ENCODE assay signal across 25 mouse cellular contexts in the genomic region with DNA sequence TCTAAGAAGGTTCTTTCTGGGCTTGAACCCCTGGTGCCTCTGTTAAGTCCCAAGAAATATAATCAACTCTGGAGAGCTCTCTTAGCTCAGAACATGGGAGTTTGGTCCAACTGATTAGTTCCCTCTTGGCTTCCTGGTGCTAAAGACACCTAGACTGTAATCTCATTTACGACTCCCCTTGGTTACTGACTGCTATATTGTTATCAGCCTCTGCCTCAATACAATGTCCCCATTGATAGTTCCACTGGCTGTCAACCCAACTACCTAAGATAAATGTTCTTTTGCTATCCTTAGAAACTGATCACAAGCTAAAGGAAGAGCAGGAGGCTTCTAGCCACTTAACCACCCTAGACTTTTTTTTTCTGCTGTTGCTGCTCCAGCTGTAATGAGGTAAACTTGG. TPM values are rescaled to one million over a fixed set of nuclear protein-coding genes. Genes with fewer than 3 reads are reported as not detected.
DNase-seq lines count a peak whose midpoint lies in the region; ATAC-seq and TF ChIP-seq lines count a peak whose summit lies in the region.
"Had no signal": no experiment of that assay in that cellular context is flagged by ENCODE, and none has a peak within 500 bp of the region (broad histone marks: within the 10 kb centered on the region; RNA-seq: fewer than 3 reads in every experiment).

No protein-coding gene starts in this region.

- WGBS in liver, embryonic 12.5 days (ENCODE audit: insufficient replicate concordance), result 32% methylated on average over 1 of the region's 1 CpGs
- 44% methylated on average over 1 of the region's 1 CpGs for WGBS in liver, postnatal 0 days (ENCODE audit: insufficient replicate concordance)
- 33% methylated on average over 1 of the region's 1 CpGs for WGBS in liver, embryonic 14.5 days (ENCODE audit: insufficient replicate concordance)
- 38% methylated on average over 1 of the region's 1 CpGs for WGBS in hindbrain, embryonic 13.5 days

- H3K4me2 ChIP-seq in liver, embryonic 12.5 days, result no peak overlapping the region
- H3K4me2 ChIP-seq in liver, postnatal 0 days (ENCODE audit: low read depth, low read length), result no peak overlapping the region
- no peak overlapping the region for H3K4me2 ChIP-seq in liver, embryonic 14.5 days (ENCODE audit: low read depth)
- H3K4me2 ChIP-seq in hindbrain, embryonic 13.5 days, result no peak overlapping the region
- H3K4me2 ChIP-seq: forebrain, embryonic 13.5 days; heart, embryonic 11.5 days; hindbrain, embryonic 12.5 days had no signal

- H3K4me3 ChIP-seq in liver, embryonic 12.5 days, result no peak overlapping the region
- H3K4me3 ChIP-seq in liver, postnatal 0 days (ENCODE audit: low read depth, low read length), result no peak overlapping the region
- no peak overlapping the region for H3K4me3 ChIP-seq in liver, embryonic 14.5 days (ENCODE audit: insufficient read depth in 1 of 2, low read depth in 2 of 2, low read length in 2 of 2)
- H3K4me3 ChIP-seq in hindbrain, embryonic 13.5 days, result no peak overlapping the region
- H3K4me3 ChIP-seq: forebrain, embryonic 10.5 days; forebrain, embryonic 13.5 days; hindbrain, embryonic 12.5 days had no signal

- H3K36me3 ChIP-seq in liver, embryonic 12.5 days, result no peaks in the 10 kb centered on the region
- H3K36me3 ChIP-seq in liver, postnatal 0 days (replicated peaks; ENCODE audit: insufficient read depth, low read length), result no peaks in the 10 kb centered on the region
- no peaks in the 10 kb centered on the region for H3K36me3 ChIP-seq in liver, embryonic 14.5 days (replicated peaks; ENCODE audit: control insufficient read depth, insufficient read depth, low read depth)
- no peaks in the 10 kb centered on the region for H3K36me3 ChIP-seq in hindbrain, embryonic 13.5 days
- H3K36me3 ChIP-seq: forebrain, embryonic 10.5 days; hindbrain, embryonic 12.5 days had no signal

- H3K9ac ChIP-seq in liver, embryonic 12.5 days, result no peak overlapping the region
- H3K9ac ChIP-seq in liver, postnatal 0 days (replicated peaks), result no peak overlapping the region
- H3K9ac ChIP-seq in liver, embryonic 14.5 days (replicated peaks), result no peak overlapping the region
- H3K9ac ChIP-seq in hindbrain, embryonic 13.5 days, result no peak overlapping the region
- H3K9ac ChIP-seq: forebrain, embryonic 13.5 days; hindbrain, embryonic 12.5 days had no signal

- no peaks in the 10 kb centered on the region for H3K9me3 ChIP-seq in liver, embryonic 12.5 days (replicated peaks)
- no peaks in the 10 kb centered on the region for H3K9me3 ChIP-seq in liver, postnatal 0 days (ENCODE audit: low read length)
- no peaks in the 10 kb centered on the region for H3K9me3 ChIP-seq in liver, embryonic 14.5 days (ENCODE audit: control insufficient read depth, low read length)
- no peaks in the 10 kb centered on the region for H3K9me3 ChIP-seq in hindbrain, embryonic 13.5 days
- H3K9me3 ChIP-seq: forebrain, embryonic 10.5 days; forebrain, embryonic 13.5 days; hindbrain, embryonic 12.5 days had no signal

- H3K27me3 ChIP-seq in liver, embryonic 12.5 days (replicated peaks), result peaks cover 6% of the 10 kb centered on the region; the same call in 1 of the 2 replicates
- H3K27me3 ChIP-seq in liver, postnatal 0 days (ENCODE audit: insufficient read depth, low read length), result no peaks in the 10 kb centered on the region
- no peaks in the 10 kb centered on the region for H3K27me3 ChIP-seq in liver, embryonic 14.5 days (ENCODE audit: control insufficient read depth, insufficient read depth, low read length)
- peaks cover 10% of the 10 kb centered on the region; the same call in 1 of the 2 replicates for H3K27me3 ChIP-seq in hindbrain, embryonic 13.5 days

- no peak for DNase-seq in liver, postnatal 0 days
- no peak for DNase-seq in liver, embryonic 14.5 days (ENCODE audit: low read depth in 3 of 3, low spot score in 3 of 3)
- DNase-seq in layer of hippocampus, adult 9-11 months, result no peak
- DNase-seq: adrenal gland, adult 8-10 months; adrenal gland, postnatal 25 days; cerebellum, adult 11-12 months; cerebellum, adult 8-10 months; cerebellum, postnatal 10 days; gastrocnemius, postnatal 10 days; heart, adult 11 months had no signal

- peak; percentile 79 for ATAC-seq in liver, embryonic 12.5 days
- no peak for ATAC-seq in liver, postnatal 0 days
- peak; percentile 78 for ATAC-seq in liver, embryonic 14.5 days (ENCODE audit: insufficient read depth)
- ATAC-seq in megakaryocyte progenitor cell, adult 5-6 weeks (replicated peaks; ENCODE audit: poor library complexity), result peak; percentile 48
- ATAC-seq in hindbrain, embryonic 13.5 days (ENCODE audit: low FRiP score), result no peak
- ATAC-seq: activated CD4-positive, CD25-positive, alpha-beta regulatory T cell, adult 4 months; CD4-positive, CD25-positive, alpha-beta regulatory T cell, adult 4 months; forebrain, embryonic 13.5 days; forebrain, embryonic 16.5 days; hindbrain, embryonic 16.5 days had no signal

- no peak overlapping the region for H3K27ac ChIP-seq in liver, embryonic 12.5 days
- no peak overlapping the region for H3K27ac ChIP-seq in liver, postnatal 0 days (ENCODE audit: low read depth)
- no peak overlapping the region for H3K27ac ChIP-seq in liver, embryonic 14.5 days
- H3K27ac ChIP-seq in hindbrain, embryonic 13.5 days, result no peak overlapping the region
- H3K27ac ChIP-seq: forebrain, embryonic 10.5 days; forebrain, embryonic 13.5 days; hindbrain, embryonic 12.5 days had no signal

- TF ChIP-seq CTCF in liver, postnatal 0 days (IDR thresholded peaks at IDR 0.05; ENCODE audit: low read depth), result no peak
- no peak for TF ChIP-seq CTCF in liver, embryonic 14.5 days (IDR thresholded peaks at IDR 0.05; ENCODE audit: low read depth)

- TF ChIP-seq EP300 in liver, postnatal 0 days (IDR thresholded peaks at IDR 0.05; ENCODE audit: low read depth), result no peak; the same call in 1 of the 2 replicates
- peak; percentile 54 for TF ChIP-seq EP300 in liver, embryonic 14.5 days (IDR thresholded peaks at IDR 0.05; ENCODE audit: low read depth)

- H3K4me1 ChIP-seq in liver, embryonic 12.5 days, result peaks cover 7% of the 10 kb centered on the region; the same call in 1 of the 2 replicates
- H3K4me1 ChIP-seq in liver, postnatal 0 days (ENCODE audit: insufficient read depth), result no peaks in the 10 kb centered on the region
- H3K4me1 ChIP-seq in liver, embryonic 14.5 days (replicated peaks; ENCODE audit: control insufficient read depth in 2 of 2, insufficient read depth in 2 of 2, low read length in 1 of 2), result no peaks in the 10 kb centered on the region
- H3K4me1 ChIP-seq in hindbrain, embryonic 13.5 days (replicated peaks), result no peaks in the 10 kb centered on the region
- H3K4me1 ChIP-seq: forebrain, embryonic 10.5 days; forebrain, embryonic 13.5 days; hindbrain, embryonic 12.5 days had no signal

RNA-seq across cellular contexts. Expression of a gene that starts 14.8 kb away (rescaled TPM):
- polyA plus RNA-seq in liver, embryonic 12.5 days (2016; fragmentation: Nextera tagmentation; extraction: Ambion mirVana), result 1.1 and 1.2 TPM in 2 replicates
- polyA plus RNA-seq in liver, postnatal 0 days (2015; fragmentation: Nextera tagmentation; extraction: Ambion mirVana), result 0.07 and 0.08 TPM in 2 replicates
- polyA plus RNA-seq in liver, embryonic 14.5 days (2012; rRNA removed), result 0.40 and 0.43 TPM in 2 replicates
- 0.78 and 1.0 TPM in 2 replicates for polyA plus RNA-seq in liver, embryonic 14.5 days (2014; fragmentation: Nextera tagmentation; extraction: Ambion mirVana)
- 0.39 TPM in 1 of 2 replicates, not detected in the other for total RNA-seq in megakaryocyte progenitor cell, adult 5-6 weeks (2015)
- 0.14 TPM in 1 of 2 replicates, not detected in the other for total RNA-seq in megakaryocyte progenitor cell, adult 5-6 weeks (2017)
- 0.08 TPM in 1 of 2 replicates, not detected in the other for polyA plus RNA-seq in hindbrain, embryonic 13.5 days (2015; fragmentation: Nextera tagmentation; extraction: Ambion mirVana)
- total RNA-seq: gastrocnemius, adult 18-20 months; heart, postnatal 25 days; hematopoietic stem cell, adult 5-6 weeks had no signal
- polyA plus RNA-seq: activated CD4-positive, CD25-positive, alpha-beta regulatory T cell, adult 4 months; CD4-positive, CD25-positive, alpha-beta regulatory T cell, adult 4 months; heart, embryonic 14.5 days had no signal

Comparison
In these comparisons a context has a peak if more than half of its experiments do, and no peak if none do; other contexts are left out.
1. ATAC-seq: peak in liver, embryonic 12.5 days (single experiment), liver, embryonic 14.5 days (single experiment) and megakaryocyte progenitor cell, adult 5-6 weeks (single experiment); none in liver, postnatal 0 days (single experiment) and hindbrain, embryonic 13.5 days (single experiment).